Mouse (Mus musculus) thymus, postnatal 36 days (tissue): ENCODE data around the gene Hapln1.

Source experiments
- DNase-seq, 2 experiments: peaks; one replicate each; pipeline ENCODE4 v3.0.0; 2022; ENCODE audit warnings: mixed read lengths in 2 of 2

Gene Hapln1

GRCm38 (mm10) chr13:89539205-89539886 lies at the start of gene Hapln1:
Gene Hapln1 (plus strand): TSS chr13:89539796.
- peak in 1 of 2 experiments; percentile 9 for DNase-seq

- no peak for DNase-seq
Measured at GRCm38 (mm10) chr13:89493169-89493568, 46.4 kb upstream of the Hapln1 start.

- no peak for DNase-seq
Measured at GRCm38 (mm10) chr13:89493678-89494077, 45.9 kb upstream of the Hapln1 start.

- DNase-seq = no peak
Measured at GRCm38 (mm10) chr13:89496569-89496968, 43.0 kb upstream of the Hapln1 start.

GRCm38 (mm10) chr13:89499419-89499818 lies 40.2 kb upstream of the Hapln1 start:
- no peak for DNase-seq

GRCm38 (mm10) chr13:89521507-89521908 lies 18.1 kb upstream of the Hapln1 start:
- no peak for DNase-seq

- no peak for DNase-seq
Measured at GRCm38 (mm10) chr13:89528716-89529115, 10.9 kb upstream of the Hapln1 start.

- no peak for DNase-seq
Measured at GRCm38 (mm10) chr13:89530386-89530785, 9.2 kb upstream of the Hapln1 start.

GRCm38 (mm10) chr13:89539887-89540264 lies 280 bp downstream of the Hapln1 start:
- DNase-seq = no peak

- no peak for DNase-seq
Measured at GRCm38 (mm10) chr13:89540301-89540982, 846 bp downstream of the Hapln1 start.

GRCm38 (mm10) chr13:89543003-89543402 lies 3.4 kb downstream of the Hapln1 start:
- DNase-seq = no peak

GRCm38 (mm10) chr13:89548203-89548740 lies 8.7 kb downstream of the Hapln1 start:
- peak; percentile 9 to 16 for DNase-seq

- no peak for DNase-seq
Measured at GRCm38 (mm10) chr13:89549507-89549906, 9.9 kb downstream of the Hapln1 start.

GRCm38 (mm10) chr13:89551502-89551901 lies 11.9 kb downstream of the Hapln1 start:
- no peak for DNase-seq

GRCm38 (mm10) chr13:89564518-89564917 lies 24.9 kb downstream of the Hapln1 start:
- DNase-seq = no peak

- no peak for DNase-seq
Measured at GRCm38 (mm10) chr13:89566300-89566699, 26.7 kb downstream of the Hapln1 start.

GRCm38 (mm10) chr13:89579115-89579514 lies 39.5 kb downstream of the Hapln1 start:
- no peak for DNase-seq

GRCm38 (mm10) chr13:89583138-89583746 lies 43.6 kb downstream of the Hapln1 start:
- DNase-seq = no peak

GRCm38 (mm10) chr13:89583747-89584738 lies 44.4 kb downstream of the Hapln1 start:
- no peak for DNase-seq

- DNase-seq = no peak
Measured at GRCm38 (mm10) chr13:89585144-89585543, 45.5 kb downstream of the Hapln1 start.

GRCm38 (mm10) chr13:89595105-89595504 lies 55.5 kb downstream of the Hapln1 start:
- no peak for DNase-seq

- no peak for DNase-seq
Measured at GRCm38 (mm10) chr13:89597354-89597753, 57.8 kb downstream of the Hapln1 start.
